Mouse (Mus musculus) embryonic fibroblast, embryonic 13.5 days (primary cell): ENCODE measurements at regions not wholly inside any gene's neighbourhood (a gene's known extent, or its start where the extent isn't known, plus 50 kb on each side); places are given as distances from the start of the nearest gene placed in this dataset.

Experiments
- H3K27ac ChIP-seq: 2 replicates; pipeline ENCODE4 v1.5.1; 2012; ENCODE audit warnings: low read length, control low read depth, inconsistent platforms; ENCODE audit not compliant: insufficient read depth
- H3K4me1 ChIP-seq: 2 replicates; pipeline ENCODE4 v1.6.1; 2011; ENCODE audit warnings: low read length; ENCODE audit not compliant: control insufficient read depth, insufficient read depth
- H3K4me3 ChIP-seq: 2 replicates; pipeline ENCODE4 v1.5.1; 2011; ENCODE audit warnings: mild to moderate bottlenecking, control low read depth, low read length; ENCODE audit not compliant: insufficient read depth
- CTCF ChIP-seq: IDR thresholded peaks from 2 replicates; pipeline ENCODE4 v1.5.1; 2011; ENCODE audit warnings: mild to moderate bottlenecking, control low read depth, low read length, moderate library complexity, borderline replicate concordance; ENCODE audit not compliant: insufficient read depth
- POLR2A ChIP-seq: IDR thresholded peaks from 2 replicates; pipeline ENCODE4 v1.6.1; 2011; ENCODE audit warnings: low read depth, mild to moderate bottlenecking, control low read depth, low read length, moderate library complexity

- TF ChIP-seq CTCF (no peak), POLR2A (no peak)
- Histone ChIP-seq H3K27ac (no peak overlapping the region), H3K4me1 (no peaks in the 10 kb centered on the region), H3K4me3 (no peak overlapping the region)
Measured at GRCm38 (mm10) chr4:127535630-127536029, 177.6 kb upstream of the Gjb5 start.

- TF ChIP-seq POLR2A (no peak), CTCF (no peak)
- no peaks in the 10 kb centered on the region for H3K4me1 ChIP-seq
- no peak overlapping the region for H3K4me3 ChIP-seq
- no peak overlapping the region for H3K27ac ChIP-seq
Measured at GRCm38 (mm10) chr4:127534411-127534810, 176.4 kb upstream of the Gjb5 start.

GRCm38 (mm10) chr4:127533726-127534125 lies 175.7 kb upstream of the Gjb5 start:
- no peak for TF ChIP-seq CTCF
- no peak for TF ChIP-seq POLR2A
- H3K4me1 ChIP-seq = no peaks in the 10 kb centered on the region
- H3K27ac ChIP-seq = no peak overlapping the region
- no peak overlapping the region for H3K4me3 ChIP-seq

- no peak for TF ChIP-seq POLR2A
- no peak for TF ChIP-seq CTCF
Measured at GRCm38 (mm10) chr4:127530779-127531178, 172.8 kb upstream of the Gjb5 start.

GRCm38 (mm10) chr4:127522151-127522550 lies 164.2 kb upstream of the Gjb5 start:
- Histone ChIP-seq H3K27ac (no peak overlapping the region), H3K4me1 (no peaks in the 10 kb centered on the region)
- TF ChIP-seq CTCF (no peak), POLR2A (no peak)

More at GRCm38 (mm10) chr4:127530779-127531178, 172.8 kb upstream of the Gjb5 start:
- H3K4me3 ChIP-seq = no peak overlapping the region
- H3K4me1 ChIP-seq = no peaks in the 10 kb centered on the region
- H3K27ac ChIP-seq = no peak overlapping the region

GRCm38 (mm10) chr4:127517978-127518377 lies 160.0 kb upstream of the Gjb5 start:
- Histone ChIP-seq H3K4me3 (no peak overlapping the region), H3K4me1 (no peaks in the 10 kb centered on the region)
- TF ChIP-seq POLR2A = no peak
- TF ChIP-seq CTCF = no peak

More at GRCm38 (mm10) chr4:127522151-127522550, 164.2 kb upstream of the Gjb5 start:
- no peak overlapping the region for H3K4me3 ChIP-seq

GRCm38 (mm10) chr4:127517539-127517938 lies 159.6 kb upstream of the Gjb5 start:
- no peaks in the 10 kb centered on the region for H3K4me1 ChIP-seq

More at GRCm38 (mm10) chr4:127517978-127518377, 160.0 kb upstream of the Gjb5 start:
- H3K27ac ChIP-seq = no peak overlapping the region

GRCm38 (mm10) chr4:127509936-127510335 lies 152.0 kb upstream of the Gjb5 start:
- H3K4me1 ChIP-seq = no peaks in the 10 kb centered on the region
- H3K4me3 ChIP-seq = no peak overlapping the region
- TF ChIP-seq POLR2A = no peak
- TF ChIP-seq CTCF = no peak
- no peak overlapping the region for H3K27ac ChIP-seq

More at GRCm38 (mm10) chr4:127517539-127517938, 159.6 kb upstream of the Gjb5 start:
- TF ChIP-seq POLR2A = no peak
- TF ChIP-seq CTCF = no peak
- Histone ChIP-seq H3K27ac (no peak overlapping the region), H3K4me3 (no peak overlapping the region)

GRCm38 (mm10) chr4:127502621-127503020 lies 144.6 kb upstream of the Gjb5 start:
- TF ChIP-seq POLR2A = no peak
- no peak for TF ChIP-seq CTCF
- H3K4me3 ChIP-seq = no peak overlapping the region
- H3K27ac ChIP-seq = no peak overlapping the region
- H3K4me1 ChIP-seq = no peaks in the 10 kb centered on the region

GRCm38 (mm10) chr4:127501881-127502280 lies 143.9 kb upstream of the Gjb5 start:
- H3K4me3 ChIP-seq = no peak overlapping the region
- no peak overlapping the region for H3K27ac ChIP-seq
- no peaks in the 10 kb centered on the region for H3K4me1 ChIP-seq
- TF ChIP-seq CTCF = no peak
- TF ChIP-seq POLR2A = no peak

- Histone ChIP-seq H3K4me1 (no peaks in the 10 kb centered on the region), H3K27ac (no peak overlapping the region), H3K4me3 (no peak overlapping the region)
- no peak for TF ChIP-seq CTCF
- TF ChIP-seq POLR2A = no peak
Measured at GRCm38 (mm10) chr4:127487016-127487780, 129.2 kb upstream of the Gjb5 start.
